Mouse (Mus musculus) intestine, embryonic 14.5 days (tissue): ENCODE measurements around the gene Snx6. TPM values are rescaled to one million over a fixed set of nuclear protein-coding genes. Genes with fewer than 3 reads are reported as not detected.
"Not testable (repeated sequence)": the region's sequence is repeated elsewhere in the genome, so short reads cannot be mapped to it uniquely, and the experiment has no call there.

Experiments
- ATAC-seq: fragments of 200-750 bp; cut with Nextera tagmentation; replicated peaks from 2 replicates; pipeline ENCODE4 v1.8.0; 2017; ENCODE audit warnings: low read depth, moderate number of reproducible peaks, moderate TSS enrichment, moderate library complexity; ENCODE audit not compliant: low FRiP score, low TSS enrichment
- DNase-seq: peaks from one replicate; pipeline ENCODE4 v3.0.0-alpha.2; 2018; ENCODE audit warnings: low spot score
- H3K27ac ChIP-seq: fragments of 300-500 bp; sonication (generic); 2 replicates; pipeline ENCODE4 v1.5.1; 2014; ENCODE audit warnings: low read depth, mild to moderate bottlenecking, control low read depth
- H3K27me3 ChIP-seq: fragments of 300-500 bp; sonication (generic); replicated peaks from 2 replicates; pipeline ENCODE4 v1.6.1; 2014; ENCODE audit warnings: low read length, control low read depth; ENCODE audit not compliant: control insufficient read depth, insufficient read depth
- H3K36me3 ChIP-seq: fragments of 300-500 bp; sonication (generic); 2 replicates; pipeline ENCODE4 v1.6.1; 2014; ENCODE audit warnings: low read length, control low read depth; ENCODE audit not compliant: control insufficient read depth, insufficient read depth
- H3K4me1 ChIP-seq: fragments of 300-500 bp; sonication (generic); replicated peaks from 2 replicates; pipeline ENCODE4 v1.6.1; 2014; ENCODE audit warnings: low read length, control low read depth, mixed read lengths; ENCODE audit not compliant: control insufficient read depth, insufficient read depth
- H3K4me2 ChIP-seq: fragments of 300-500 bp; sonication (generic); 2 replicates; pipeline ENCODE4 v1.6.1; 2014; ENCODE audit warnings: low read length
- H3K4me3 ChIP-seq: fragments of 300-500 bp; sonication (generic); 2 replicates; pipeline ENCODE4 v1.5.1; 2014; ENCODE audit warnings: low read depth, low read length, control low read depth, mixed read lengths
- H3K9ac ChIP-seq: fragments of 300-500 bp; sonication (generic); 2 replicates; pipeline ENCODE4 v1.6.1; 2014; ENCODE audit warnings: mild to moderate bottlenecking, low read length
- H3K9me3 ChIP-seq: fragments of 300-500 bp; sonication (generic); 2 replicates; pipeline ENCODE4 v1.6.1; 2016; ENCODE audit warnings: low read length, control low read depth; ENCODE audit not compliant: control insufficient read depth
- WGBS: fragments of 180-500 bp; shearing (Covaris S2); extraction: QIAGEN DNeasy Blood & Tissue Kit; methylation state at CpG from one replicate; pipeline ENCODE4 v1.1.7; 2014; 5-methylcytosine and 5-hydroxymethylcytosine counted together
- polyA plus RNA-seq: library from polyadenylated mRNA; unstranded; fragments of >200 nt; fragmentation: Nextera tagmentation; extraction: Ambion mirVana; gene quantifications from 2 replicates; pipeline ENCODE4 v1.2.1, GENCODE M21; 2014

The Snx6 gene
- polyA plus RNA-seq, 1 experiment from 2014 or later = 178 TPM

- not testable (repeated sequence) for H3K4me1 ChIP-seq, H3K27me3 ChIP-seq, H3K9ac ChIP-seq, DNase-seq, H3K4me2 ChIP-seq, H3K36me3 ChIP-seq, H3K9me3 ChIP-seq, H3K27ac ChIP-seq, H3K4me3 ChIP-seq
- WGBS = no CpG with 5 or more reads among the region's 56 CpGs
- peak; percentile 97 for ATAC-seq
These were observed 66.1 kb downstream of the Snx6 start for GRCm38 (mm10) chr12:54729140-54730059.

GRCm38 (mm10) chr12:54718871-54719786, 76.4 kb downstream of the Snx6 start:
- not testable (repeated sequence) for H3K4me2 ChIP-seq, DNase-seq, H3K36me3 ChIP-seq, H3K27ac ChIP-seq, H3K4me1 ChIP-seq, H3K9me3 ChIP-seq, H3K9ac ChIP-seq, H3K27me3 ChIP-seq, H3K4me3 ChIP-seq
- ATAC-seq = peak; percentile 95
- whole genome bisulfite sequencing = no CpG with 5 or more reads among the region's 56 CpGs

GRCm38 (mm10) chr12:54717516-54717915, 78.0 kb downstream of the Snx6 start:
- not testable (repeated sequence) for H3K4me1 ChIP-seq, H3K27ac ChIP-seq, H3K4me3 ChIP-seq, H3K36me3 ChIP-seq, ATAC-seq, H3K27me3 ChIP-seq, H3K9ac ChIP-seq, DNase-seq, H3K9me3 ChIP-seq, H3K4me2 ChIP-seq
- 76% methylated on average over 6 of the region's 11 CpGs for WGBS

- not testable (repeated sequence) for H3K9me3 ChIP-seq, H3K4me1 ChIP-seq, H3K9ac ChIP-seq, H3K4me2 ChIP-seq, DNase-seq, H3K4me3 ChIP-seq, H3K36me3 ChIP-seq, H3K27ac ChIP-seq, H3K27me3 ChIP-seq
- ATAC-seq = peak; percentile 70
- 0% methylated on average over 3 of the region's 48 CpGs for WGBS
These were observed 81.5 kb downstream of the Snx6 start for GRCm38 (mm10) chr12:54713822-54714626.

- WGBS = 3% methylated on average over 3 of the region's 8 CpGs
- DNase-seq, H3K27ac ChIP-seq, H3K27me3 ChIP-seq, H3K9me3 ChIP-seq, H3K4me1 ChIP-seq, H3K36me3 ChIP-seq, H3K9ac ChIP-seq, H3K4me3 ChIP-seq, H3K4me2 ChIP-seq: not testable (repeated sequence)
- ATAC-seq = peak; percentile 82; the same call in 1 of the 2 replicates
These were observed 85.0 kb downstream of the Snx6 start for GRCm38 (mm10) chr12:54710494-54710879.

GRCm38 (mm10) chr12:54709691-54710493, 85.6 kb downstream of the Snx6 start:
- not testable (repeated sequence) for H3K4me2 ChIP-seq, H3K4me1 ChIP-seq, H3K27ac ChIP-seq, H3K27me3 ChIP-seq, H3K9me3 ChIP-seq, H3K4me3 ChIP-seq, H3K9ac ChIP-seq, DNase-seq, H3K36me3 ChIP-seq
- WGBS = 0% methylated on average over 7 of the region's 44 CpGs
- ATAC-seq = peak; percentile 79

- no peak overlapping the region for H3K27ac ChIP-seq
- no peaks in the 10 kb centered on the region for H3K9me3 ChIP-seq
- WGBS = 72% methylated on average over 7 of the region's 7 CpGs
- no peak overlapping the region for H3K9ac ChIP-seq
- no peak overlapping the region for H3K4me3 ChIP-seq
- H3K27me3 ChIP-seq = no peaks in the 10 kb centered on the region
- peaks cover 4% of the 10 kb centered on the region; the same call in 1 of the 2 replicates for H3K4me1 ChIP-seq
- ATAC-seq = no peak
- no peak for DNase-seq
- no peak overlapping the region for H3K4me2 ChIP-seq
- no peaks in the 10 kb centered on the region for H3K36me3 ChIP-seq
These were observed 96.1 kb downstream of the Snx6 start for GRCm38 (mm10) chr12:54699394-54699793.
